Mouse (Mus musculus) fat pad, adult 2 months (tissue): Measurements from ENCODE around the gene Ppard.
"Not testable (repeated sequence)": the region's sequence is repeated elsewhere in the genome, so short reads cannot be mapped to it uniquely, and the experiment has no call there.

Experiments used
- DNase-seq: peaks from one replicate; pipeline ENCODE4 v3.0.0-alpha.2; 2011; ENCODE audit warnings: low read depth, low spot score; ENCODE audit errors: extremely low read depth

Ppard gene

DNA sequence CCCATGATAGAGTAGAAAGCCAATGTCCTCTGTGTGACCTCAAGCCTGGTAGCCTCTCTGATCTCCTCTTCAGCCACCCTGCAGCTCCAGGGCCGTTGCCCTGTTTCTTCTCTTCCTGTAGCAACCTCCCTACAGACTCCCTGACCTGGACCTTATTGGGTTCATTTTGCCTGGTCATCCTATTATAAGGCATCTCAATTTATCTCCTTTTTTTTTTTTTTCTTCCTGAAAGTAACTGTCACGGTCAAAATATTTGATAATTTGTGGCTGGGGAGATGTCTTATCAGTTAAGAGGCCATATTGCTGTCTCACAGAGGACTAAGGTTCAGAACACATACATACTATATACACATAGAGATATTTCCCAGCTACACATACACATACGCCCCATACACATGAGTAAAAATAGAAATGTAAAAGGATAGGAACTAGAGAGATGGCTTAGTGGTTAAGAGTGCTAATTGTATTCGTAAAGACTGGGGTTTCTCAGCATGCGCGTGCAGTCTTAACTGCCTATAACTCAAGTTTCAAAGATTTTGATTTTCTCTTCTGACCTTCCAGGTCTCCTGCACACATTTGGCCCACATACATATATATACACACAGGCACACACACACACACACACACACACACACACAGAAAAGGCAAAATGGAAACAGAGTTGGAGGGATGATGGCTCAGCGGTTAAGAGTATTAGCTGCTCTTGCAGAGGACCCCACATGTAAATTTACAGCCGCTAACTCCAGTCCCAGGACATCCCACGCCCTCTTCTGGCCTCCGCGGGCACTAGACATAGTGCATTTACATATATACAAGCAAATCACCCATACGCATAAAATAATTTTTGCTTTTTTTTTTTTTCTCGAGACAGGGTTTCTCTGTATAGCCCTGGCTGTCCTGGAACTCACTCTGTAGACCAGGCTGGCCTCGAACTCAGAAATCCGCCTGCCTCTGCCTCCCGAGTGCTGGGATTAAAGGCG, 80.0 kb downstream of the Ppard start:
- DNase-seq, result no peak

DNA sequence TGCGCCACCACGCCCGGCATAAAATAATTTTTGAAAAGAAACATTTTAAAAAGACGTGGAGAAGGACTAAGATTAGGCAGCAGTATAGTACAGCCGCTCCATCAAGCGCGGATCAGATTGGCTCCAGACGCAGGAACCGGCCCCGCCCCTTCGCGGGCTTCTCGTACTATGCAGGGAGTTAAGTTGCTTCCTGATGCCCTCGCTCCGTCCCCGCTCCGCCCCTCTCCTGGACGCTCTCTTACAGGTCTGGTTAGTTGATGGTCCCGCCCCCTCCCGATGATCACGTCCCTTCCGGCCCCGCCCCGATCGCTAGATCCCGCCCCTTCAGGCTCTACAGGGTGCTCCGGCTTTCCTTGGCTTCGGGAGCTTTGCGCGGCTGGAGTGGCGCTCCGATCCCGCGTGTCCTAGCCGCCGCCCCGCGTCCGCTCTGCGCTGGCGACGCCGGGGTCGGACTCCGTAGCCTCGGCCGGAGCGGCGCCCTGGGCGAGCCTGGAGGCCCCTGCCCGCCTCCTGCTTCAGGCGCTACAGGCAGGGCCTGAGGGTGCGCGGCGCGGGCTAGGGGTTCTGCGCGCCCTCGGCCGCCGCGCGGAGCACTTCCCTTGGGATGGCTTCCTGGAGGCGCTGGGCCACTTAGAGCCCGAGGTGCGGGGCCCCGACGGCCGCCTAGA, 80.8 kb downstream of the Ppard start, which contains the start of gene Fance:
Gene Fance (plus strand): TSS at position 308 of the 668 bp plus-strand sequence.
- DNase-seq, result peak; percentile 89

DNA sequence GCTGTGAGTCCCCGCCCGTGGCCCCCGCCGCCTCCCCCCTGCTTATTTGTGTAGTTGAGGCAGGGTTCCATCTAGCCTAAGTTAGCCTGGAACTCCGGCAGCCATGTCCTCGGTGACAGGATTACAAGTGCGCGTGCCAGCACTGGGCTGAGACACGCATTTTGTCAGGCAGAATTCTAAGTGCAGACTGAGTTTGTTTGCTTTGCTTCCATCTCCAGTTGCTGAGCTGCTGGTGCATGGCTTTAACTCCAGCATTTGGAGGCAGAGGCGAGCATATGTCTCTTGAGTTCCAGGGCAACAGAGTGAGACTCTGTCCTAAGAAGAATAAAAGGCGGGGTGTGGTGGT, 81.4 kb downstream of the Ppard start:
- DNase-seq, result no peak

DNA sequence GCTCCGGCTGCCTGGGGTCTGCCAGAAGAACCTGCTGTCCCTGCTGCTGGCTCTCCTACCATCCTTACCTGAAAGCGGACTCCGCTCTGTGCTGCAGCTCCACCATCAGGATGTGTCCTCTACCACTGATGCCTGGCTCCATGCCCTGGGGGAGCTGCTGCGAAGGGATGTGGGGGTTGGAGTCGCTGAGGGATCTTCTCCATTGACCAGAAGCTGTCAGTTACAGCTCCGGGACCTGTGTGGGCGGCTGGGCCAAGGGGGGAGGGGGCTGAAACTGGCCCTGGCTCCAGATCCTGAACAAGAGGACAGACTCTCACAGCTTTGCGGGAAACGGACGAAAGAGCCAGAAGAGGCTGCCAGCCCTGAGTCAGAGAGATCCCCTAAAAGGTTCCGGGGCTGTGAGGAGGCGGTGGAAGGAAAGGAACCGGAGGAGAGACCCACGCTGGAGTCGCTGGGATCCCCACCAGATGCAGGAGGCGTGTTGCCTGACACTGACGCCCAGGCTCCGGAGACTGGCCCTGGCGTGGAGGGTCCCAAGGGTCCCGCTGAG, 83.2 kb downstream of the Ppard start:
- no peak for DNase-seq

DNA sequence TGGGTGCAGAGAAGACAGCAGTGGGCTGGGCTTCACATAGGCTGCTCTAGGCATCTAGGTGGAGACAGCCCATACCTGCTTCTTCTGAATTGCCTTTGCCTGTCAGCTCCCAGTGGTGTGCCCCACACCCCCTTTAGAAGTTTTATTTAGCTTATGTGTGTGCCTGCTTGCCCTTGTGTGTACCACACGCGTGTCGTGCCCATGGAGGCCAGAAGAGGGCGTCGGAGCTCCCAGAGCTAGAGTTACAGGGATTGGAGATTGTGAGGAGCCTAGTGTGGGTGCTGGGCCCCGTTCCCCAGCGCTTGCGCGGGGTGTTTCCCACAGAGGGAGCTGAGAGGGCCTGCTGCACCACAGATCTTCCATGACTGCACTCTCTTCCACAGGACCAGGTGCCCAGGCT, 84.0 kb downstream of the Ppard start:
- no peak for DNase-seq

DNA sequence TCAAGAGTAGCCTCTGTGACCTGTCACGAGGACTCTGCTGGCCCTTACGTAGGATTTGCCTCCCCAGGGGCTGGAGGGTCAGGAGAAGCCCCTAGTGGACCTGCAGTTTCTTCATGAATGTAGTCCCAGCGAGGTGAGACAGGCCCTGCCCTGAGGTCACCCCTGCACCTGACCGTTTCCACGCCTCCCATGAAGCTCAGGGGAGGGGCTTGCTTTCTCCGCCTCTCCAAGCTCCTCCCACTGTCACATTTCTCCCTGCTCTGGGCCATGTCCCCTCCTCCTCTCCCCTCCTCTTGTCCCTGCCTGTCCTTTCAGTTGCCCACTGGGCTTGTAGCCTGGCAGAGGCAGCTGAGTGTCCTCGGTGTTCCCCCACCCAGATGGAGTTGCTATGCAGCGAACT, 84.6 kb downstream of the Ppard start:
- DNase-seq, result no peak

DNA sequence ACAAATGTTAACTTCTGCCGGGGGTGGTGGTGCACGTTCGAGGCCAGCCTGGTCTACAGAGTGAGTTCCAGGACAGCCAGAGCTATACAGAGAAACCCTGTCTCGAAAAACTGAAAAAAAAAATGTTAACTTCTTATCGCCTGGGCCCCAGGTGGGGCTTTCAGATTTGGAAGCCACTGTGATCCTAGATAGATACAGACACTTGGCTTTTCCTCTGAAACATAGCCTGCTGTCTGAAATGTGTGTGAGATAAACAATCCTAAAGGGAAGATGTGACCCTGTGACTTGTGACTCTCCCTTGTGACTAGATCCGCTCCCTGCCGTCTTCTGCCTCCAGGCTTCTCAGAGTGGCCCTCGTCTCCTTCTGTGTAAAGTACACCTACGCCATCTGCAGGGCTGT, 85.2 kb downstream of the Ppard start:
- DNase-seq, result no peak

DNA sequence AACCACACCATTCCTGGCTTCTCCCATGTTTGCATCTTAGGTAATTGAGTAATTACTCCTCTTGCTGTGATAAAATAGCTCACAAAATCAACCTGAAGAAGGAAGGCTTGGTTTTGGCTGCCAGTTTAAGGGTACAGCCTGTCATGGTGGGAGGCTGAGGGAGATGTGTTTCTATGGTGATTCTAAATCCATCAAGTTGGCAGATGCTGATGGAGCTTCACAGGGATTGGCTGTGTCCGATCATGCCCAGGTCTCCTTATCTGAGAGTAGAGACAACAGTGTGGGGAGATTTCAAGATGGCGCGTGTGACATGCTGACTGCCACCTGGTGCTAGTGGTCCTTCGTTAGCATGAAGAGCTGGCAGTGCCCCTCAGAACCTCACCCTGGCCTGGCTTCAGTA, 89.2 kb downstream of the Ppard start:
- no peak for DNase-seq

DNA sequence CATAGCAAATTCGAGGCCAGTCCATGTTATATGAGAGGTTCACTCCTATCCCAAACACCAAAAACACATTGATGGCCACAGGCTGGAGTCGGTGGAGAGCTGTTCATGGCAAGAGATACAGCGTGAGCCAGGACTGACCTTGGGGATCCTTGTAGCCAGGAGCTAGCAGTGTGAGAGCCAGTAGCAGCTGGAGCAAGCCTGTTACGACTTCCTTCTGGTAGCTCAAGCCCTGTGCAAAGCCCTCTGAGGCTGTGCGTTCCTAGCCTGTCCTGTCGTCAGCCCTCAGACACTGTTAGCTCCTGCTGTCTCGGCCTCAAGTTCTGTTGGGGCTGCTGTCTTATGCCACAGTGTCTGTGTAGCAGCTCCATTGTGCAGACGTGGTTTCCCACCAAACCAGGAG, 91.3 kb downstream of the Ppard start:
- DNase-seq, result no peak

DNA sequence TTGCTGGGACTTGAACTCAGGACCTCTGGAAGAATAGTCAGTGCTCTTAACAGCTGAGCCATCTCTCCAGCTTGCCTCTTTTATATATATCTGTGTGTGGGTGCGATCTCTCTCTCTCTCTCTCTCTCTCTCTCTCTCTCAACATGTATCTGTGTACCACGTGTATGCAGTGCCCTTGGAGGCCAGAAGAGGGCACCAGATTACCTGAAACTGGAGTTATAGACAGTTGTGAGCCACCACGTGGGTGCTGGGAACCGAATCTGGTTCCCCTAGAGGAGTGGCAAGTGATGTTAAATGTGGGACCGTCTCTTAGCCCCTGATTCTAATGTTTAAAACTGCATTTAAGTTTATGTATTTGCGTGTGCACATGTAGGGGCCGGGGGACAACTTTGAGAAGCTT, 91.9 kb downstream of the Ppard start:
- not testable (repeated sequence) for DNase-seq

DNA sequence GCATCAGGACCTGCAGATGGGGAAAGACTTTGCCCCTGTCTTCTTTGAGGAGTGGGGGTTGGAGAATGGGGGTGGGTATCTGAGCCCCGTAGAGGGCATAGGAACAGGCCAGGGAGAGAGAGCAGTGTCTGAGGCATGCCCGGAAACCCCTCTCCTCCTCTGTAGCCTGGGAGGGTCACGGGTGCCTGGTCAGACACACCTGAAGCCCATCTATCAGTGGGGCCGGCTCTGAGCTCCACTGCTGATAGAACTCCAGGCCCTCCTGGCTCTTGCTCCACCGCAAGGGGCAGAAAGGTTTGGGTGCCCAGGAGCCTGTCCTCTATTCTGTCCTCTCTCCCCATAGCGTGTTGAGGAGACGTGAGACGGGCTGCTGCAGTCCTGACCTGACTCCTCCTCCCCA, 93.3 kb downstream of the Ppard start:
- DNase-seq, result no peak

DNA sequence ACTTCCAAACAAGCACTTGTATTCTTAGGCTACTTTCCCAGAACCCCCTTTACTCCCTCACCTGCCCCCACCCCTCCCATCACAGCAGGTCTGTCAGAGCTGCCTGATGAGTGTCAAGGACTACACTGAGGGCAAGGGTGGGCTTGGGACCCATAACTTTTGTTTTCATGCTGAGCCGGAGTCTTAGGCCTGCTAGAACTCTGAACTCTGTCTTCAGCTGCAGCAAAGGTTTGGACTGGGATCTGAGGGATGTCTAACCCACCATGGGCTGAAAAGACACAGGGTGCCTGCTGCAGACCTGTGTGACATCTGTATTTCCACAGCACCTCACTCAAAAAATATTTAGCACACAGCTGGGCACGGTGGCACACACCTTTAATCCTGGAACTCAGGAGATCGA, 94.5 kb downstream of the Ppard start:
- no peak for DNase-seq

DNA sequence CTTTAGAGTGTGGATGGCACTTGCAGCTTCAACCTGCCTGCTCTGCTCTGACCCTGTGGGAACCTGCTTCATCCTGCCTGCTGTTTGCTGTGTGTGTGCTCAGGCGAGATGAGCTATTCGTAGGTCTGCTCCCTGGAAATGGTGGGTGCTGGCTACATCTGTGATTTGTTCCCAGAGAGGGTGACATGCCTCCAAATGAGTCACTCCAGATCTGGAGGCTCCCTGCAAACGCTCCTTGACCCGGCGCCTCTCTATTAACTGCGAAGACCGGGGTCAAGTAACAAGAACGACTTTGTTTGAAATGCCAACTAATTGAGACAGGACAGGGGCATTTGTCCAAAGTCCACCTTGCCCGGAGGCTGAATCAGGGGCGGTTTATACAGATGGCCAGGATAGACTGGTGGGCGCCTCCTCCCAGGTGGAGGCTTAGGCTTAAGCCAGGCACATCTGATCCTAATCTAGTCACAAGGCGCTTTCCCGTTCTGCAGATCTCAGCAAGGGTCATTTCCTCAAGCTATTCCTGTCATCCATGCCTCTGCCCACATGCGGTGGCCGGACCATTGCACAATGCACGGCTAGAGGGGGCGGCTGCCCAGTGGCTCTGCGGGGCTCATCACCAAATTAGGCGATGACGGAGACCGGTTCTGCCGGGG, 95.3 kb downstream of the Ppard start:
- no peak for DNase-seq

DNA sequence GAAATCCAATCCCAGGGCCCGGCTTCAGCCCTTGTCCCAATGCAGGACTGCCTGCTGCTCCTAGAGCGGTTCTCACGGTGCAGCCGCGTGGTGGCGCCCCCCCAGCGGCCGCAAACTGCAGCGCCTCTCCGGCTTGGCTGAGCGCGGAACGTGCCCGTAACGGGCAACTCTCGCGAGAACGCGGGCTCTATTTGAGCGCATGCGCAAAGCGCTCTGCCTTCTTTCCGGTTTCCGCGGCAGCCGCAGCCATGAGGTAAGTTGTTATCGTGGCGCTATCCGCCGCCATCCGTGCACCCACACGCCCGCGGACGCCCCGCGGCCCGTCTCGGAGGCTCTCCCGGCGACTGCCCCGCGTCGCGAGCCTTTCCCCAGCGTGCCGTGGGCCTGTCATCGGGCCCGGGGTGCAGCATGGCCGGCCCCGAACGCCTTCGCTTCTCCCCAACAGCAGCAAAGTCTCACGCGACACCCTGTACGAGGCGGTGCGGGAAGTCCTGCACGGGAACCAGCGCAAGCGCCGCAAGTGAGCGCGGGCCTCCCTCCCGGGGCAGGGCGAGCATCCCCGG, 95.9 kb downstream of the Ppard start, which contains the start of gene Rpl10a:
Gene Rpl10a (plus strand): TSS at position 106 of the 563 bp plus-strand sequence.
- DNase-seq, result no peak

DNA sequence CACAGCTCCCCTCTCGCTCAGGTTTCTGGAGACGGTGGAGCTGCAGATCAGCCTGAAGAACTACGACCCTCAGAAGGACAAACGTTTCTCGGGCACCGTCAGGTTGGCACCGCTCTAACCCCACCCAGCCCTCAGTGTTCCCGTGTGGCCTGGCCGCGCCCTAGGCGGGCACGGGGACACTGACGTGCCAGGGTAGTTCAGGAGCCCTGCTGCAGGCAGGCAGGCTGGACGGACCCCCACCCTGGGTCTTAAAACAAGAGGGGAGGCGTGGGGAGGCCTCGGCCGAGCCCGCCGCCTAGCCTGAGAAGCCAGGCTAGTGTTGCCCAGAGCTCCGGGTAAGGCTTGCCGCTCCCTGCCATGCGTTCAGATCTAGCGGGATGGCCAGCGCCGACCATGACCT, 96.4 kb downstream of the Ppard start:
- no peak for DNase-seq

DNA sequence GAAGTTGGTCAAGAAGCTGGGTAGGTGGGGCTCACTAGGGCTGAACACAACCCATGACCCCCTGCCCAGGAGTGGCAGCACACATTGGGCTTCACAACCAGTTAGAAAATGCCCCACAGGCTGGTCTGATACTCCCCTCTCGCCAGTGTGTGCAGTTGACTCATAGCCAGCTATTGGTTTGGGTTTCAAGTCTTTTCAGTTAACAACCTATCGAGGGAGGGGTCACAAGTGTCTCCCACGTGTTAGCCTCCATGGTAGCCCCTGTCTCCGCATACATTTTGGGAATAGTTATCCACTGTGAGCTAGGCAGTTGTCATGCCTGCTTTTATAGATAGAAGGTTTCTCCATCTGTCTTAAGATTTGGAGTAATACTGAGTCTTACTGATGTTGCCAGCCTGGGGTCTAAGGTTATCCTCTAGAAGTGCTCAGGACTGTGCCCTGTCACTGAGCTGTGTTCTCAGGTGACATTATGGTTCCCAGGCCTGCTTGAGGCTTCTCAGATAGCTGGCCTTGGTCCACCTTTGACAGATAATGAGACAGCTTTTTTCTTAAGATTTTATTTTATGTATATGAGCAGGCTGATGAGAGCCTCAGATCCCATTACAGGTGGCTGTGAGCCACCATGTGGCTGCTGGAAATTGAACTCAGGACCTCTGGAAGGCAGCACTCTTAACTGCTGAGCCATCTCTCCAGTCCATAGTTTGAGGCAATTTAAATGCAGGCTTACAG, 97.2 kb downstream of the Ppard start:
- DNase-seq, result no peak

DNA sequence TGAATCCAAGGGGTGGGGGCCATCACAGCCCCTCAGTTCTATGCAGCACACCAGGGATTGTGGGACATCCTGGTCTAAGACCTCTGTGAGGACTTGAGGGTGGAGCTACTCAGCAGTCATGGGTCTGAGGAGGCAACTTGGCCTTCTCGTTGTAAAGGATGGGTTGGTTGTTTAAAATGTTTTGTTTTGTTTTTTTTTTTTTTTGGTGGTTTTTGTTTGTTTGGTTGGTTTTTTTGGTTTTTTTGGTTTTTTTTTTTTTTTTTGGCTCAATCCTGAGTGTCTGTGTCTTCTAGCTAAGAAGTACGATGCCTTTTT, 97.7 kb downstream of the Ppard start:
- no peak for DNase-seq

DNA sequence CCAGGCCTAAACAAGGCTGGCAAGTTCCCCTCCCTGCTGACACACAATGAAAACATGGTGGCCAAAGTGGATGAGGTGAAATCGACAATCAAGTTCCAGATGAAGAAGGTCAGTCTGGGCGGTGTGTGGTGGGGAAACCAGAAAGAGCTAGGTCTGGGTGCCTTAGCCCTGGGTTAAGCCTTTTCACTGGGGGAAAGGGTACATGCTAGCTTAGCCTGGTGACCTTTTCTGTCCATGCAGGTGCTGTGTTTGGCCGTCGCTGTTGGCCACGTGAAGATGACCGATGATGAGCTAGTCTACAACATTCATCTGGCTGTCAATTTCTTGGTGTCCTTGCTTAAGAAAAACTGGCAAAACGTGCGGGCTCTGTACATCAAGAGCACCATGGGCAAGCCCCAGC, 98.1 kb downstream of the Ppard start:
- DNase-seq, result not testable (repeated sequence)

DNA sequence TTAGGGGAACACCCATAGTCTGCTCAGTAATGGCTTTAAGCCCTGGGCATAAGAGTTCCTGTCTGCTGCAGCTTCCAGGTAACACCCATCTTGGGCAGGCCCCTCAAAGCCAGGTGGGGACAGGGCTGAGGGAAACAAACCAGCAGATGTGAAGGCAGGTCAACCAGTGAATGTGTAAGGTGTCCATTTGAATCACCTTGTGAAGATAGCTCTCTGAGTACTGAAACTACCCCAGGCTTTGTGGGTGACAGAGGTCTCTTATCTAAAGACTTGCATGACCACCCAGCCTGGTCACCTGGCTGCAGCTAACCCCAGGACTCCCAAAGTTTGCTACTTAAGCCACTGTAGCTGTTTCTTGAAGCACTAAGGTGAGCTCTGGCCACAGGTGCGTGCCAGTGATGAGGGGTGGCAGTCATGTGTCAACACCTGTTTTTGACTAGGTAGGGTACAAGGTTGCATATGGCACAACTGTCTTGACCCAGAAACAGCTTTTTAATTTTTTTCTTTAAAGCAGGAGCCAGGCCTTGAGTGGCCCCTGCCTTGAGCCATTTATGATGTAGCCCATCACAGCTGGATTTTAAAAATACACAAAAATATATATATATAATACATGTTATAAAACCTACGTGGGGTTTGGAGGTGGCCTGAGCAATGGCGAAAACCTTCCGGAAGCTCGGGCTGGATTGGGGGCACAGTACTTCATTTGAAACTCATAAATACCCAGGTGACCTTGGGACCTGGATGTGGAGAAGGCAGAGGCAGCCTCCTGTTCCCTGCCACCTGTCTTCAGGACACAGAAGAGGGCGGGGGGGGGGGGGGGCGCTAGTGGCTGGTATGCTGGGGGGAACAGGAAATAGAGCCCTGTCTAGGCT, 99.0 kb downstream of the Ppard start:
- DNase-seq, result no peak
